Mouse (Mus musculus) heart, embryonic 12.5 days (tissue): Measurements from ENCODE around the gene Kif2c. TPM values are rescaled to one million over a fixed set of nuclear protein-coding genes. Genes with fewer than 3 reads are reported as not detected.

Experiments used
- ATAC-seq: fragments of 200-750 bp; cut with Nextera tagmentation; 2 replicates; pipeline ENCODE4 v1.8.0; 2017; ENCODE audit warnings: moderate TSS enrichment, moderate library complexity; ENCODE audit not compliant: insufficient number of reproducible peaks, low FRiP score
- H3K27ac ChIP-seq: fragments of 300-500 bp; sonication (generic); 2 replicates; pipeline ENCODE4 v1.5.1; 2016; ENCODE audit warnings: mild to moderate bottlenecking, moderate library complexity; ENCODE audit not compliant: poor library complexity, severe bottlenecking
- H3K27me3 ChIP-seq: fragments of 300-500 bp; sonication (generic); replicated peaks from 2 replicates; pipeline ENCODE4 v1.6.1; 2016; ENCODE audit warnings: mild to moderate bottlenecking, moderate library complexity
- H3K36me3 ChIP-seq: fragments of 300-500 bp; sonication (generic); 2 replicates; pipeline ENCODE4 v1.6.1; 2016; ENCODE audit warnings: mild to moderate bottlenecking, moderate library complexity
- H3K4me1 ChIP-seq: fragments of 300-500 bp; sonication (generic); replicated peaks from 2 replicates; pipeline ENCODE4 v1.6.1; 2016; ENCODE audit warnings: mild to moderate bottlenecking
- H3K4me2 ChIP-seq: fragments of 300-500 bp; sonication (generic); 2 replicates; pipeline ENCODE4 v1.6.1; 2016; ENCODE audit warnings: mild to moderate bottlenecking, moderate library complexity
- H3K4me3 ChIP-seq: fragments of 300-500 bp; sonication (generic); 2 replicates; pipeline ENCODE4 v1.5.1; 2016; ENCODE audit warnings: mild to moderate bottlenecking
- H3K9ac ChIP-seq: fragments of 300-500 bp; sonication (generic); 2 replicates; pipeline ENCODE4 v1.6.1; 2016; ENCODE audit warnings: mild to moderate bottlenecking, moderate library complexity
- H3K9me3 ChIP-seq: fragments of 300-500 bp; sonication (generic); replicated peaks from 2 replicates; pipeline ENCODE4 v1.6.1; 2016; ENCODE audit warnings: mild to moderate bottlenecking, moderate library complexity
- WGBS: fragments of 180-500 bp; shearing (Covaris S2); methylation state at CpG from one replicate; pipeline ENCODE4 v1.1.7; 2016; 5-methylcytosine and 5-hydroxymethylcytosine counted together
- microRNA-seq: library from miRNA; unstranded; fragments of <30 nt; microRNA quantifications from one replicate; pipeline ENCODE4, GENCODE M21; 2017
- polyA plus RNA-seq: library from polyadenylated mRNA; unstranded; fragments of >200 nt; fragmentation: Nextera tagmentation; extraction: Ambion mirVana; gene quantifications from 2 replicates; pipeline ENCODE4 v1.2.1, GENCODE M21; 2016

Gene Kif2c
- polyA plus RNA-seq, 1 experiment from 2014 or later = 53.4 TPM

DNA sequence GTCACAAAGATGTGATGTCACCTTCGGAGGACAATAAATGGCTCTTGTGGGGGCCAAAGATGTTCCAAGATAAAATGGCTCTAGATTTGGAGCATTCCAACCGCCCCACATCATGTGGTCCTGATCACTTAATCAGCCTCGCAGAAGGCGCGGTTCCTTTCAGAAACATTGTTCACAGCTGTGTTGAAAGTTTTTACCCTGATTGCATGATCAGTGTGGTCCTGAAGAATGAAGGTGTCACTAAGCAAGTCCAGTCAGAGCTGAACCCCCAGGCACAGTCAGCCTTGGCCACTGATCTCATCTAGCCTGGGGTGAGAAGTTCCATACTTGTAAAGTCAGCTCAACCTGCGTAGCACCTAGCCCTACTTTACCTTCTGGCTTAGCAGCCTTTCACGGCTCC lies 64.5 kb downstream of the Kif2c start:
- H3K9me3 ChIP-seq = no peaks in the 10 kb centered on the region
- H3K4me2 ChIP-seq = no peak overlapping the region
- no peak overlapping the region for H3K27ac ChIP-seq
- 92% methylated on average over 7 of the region's 7 CpGs for WGBS
- 0 out of 2 replicates have a peak, but pooled peaks cover 3% of the 10 kb centered on the region for H3K4me1 ChIP-seq
- H3K4me3 ChIP-seq = no peak overlapping the region
- H3K36me3 ChIP-seq = no peaks in the 10 kb centered on the region
- no peak for ATAC-seq
- no peak overlapping the region for H3K9ac ChIP-seq
- H3K27me3 ChIP-seq = no peaks in the 10 kb centered on the region

DNA sequence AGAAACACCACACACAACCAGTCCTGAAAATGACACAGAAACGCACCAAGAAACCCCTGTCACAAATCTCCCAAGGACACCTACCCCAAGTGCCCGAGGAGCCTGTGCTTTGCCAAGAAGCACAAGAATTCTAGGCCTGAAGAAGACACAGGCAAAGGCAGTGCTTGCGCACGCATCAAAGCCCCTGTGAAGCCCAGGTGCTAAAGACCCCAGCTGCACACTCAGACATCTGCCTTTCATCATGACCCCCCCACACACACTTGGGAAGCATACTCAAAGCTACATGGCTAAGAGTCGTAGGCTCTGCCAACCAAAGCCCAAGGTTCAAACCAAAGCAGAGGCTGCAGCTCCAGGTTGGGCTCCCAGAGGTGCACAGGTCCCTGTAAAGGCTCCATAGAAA lies 66.8 kb downstream of the Kif2c start:
- 79% methylated on average over 5 of the region's 5 CpGs for WGBS
- peaks cover 8% of the 10 kb centered on the region; the same call in 1 of the 2 replicates for H3K36me3 ChIP-seq
- H3K9me3 ChIP-seq = no peaks in the 10 kb centered on the region
- no peak overlapping the region for H3K9ac ChIP-seq
- H3K27me3 ChIP-seq = no peaks in the 10 kb centered on the region
- H3K27ac ChIP-seq = no peak overlapping the region
- no peak overlapping the region for H3K4me3 ChIP-seq
- no peak for ATAC-seq
- H3K4me2 ChIP-seq = no peak overlapping the region
- H3K4me1 ChIP-seq = 0 out of 2 replicates have a peak, but pooled peaks cover 3% of the 10 kb centered on the region

DNA sequence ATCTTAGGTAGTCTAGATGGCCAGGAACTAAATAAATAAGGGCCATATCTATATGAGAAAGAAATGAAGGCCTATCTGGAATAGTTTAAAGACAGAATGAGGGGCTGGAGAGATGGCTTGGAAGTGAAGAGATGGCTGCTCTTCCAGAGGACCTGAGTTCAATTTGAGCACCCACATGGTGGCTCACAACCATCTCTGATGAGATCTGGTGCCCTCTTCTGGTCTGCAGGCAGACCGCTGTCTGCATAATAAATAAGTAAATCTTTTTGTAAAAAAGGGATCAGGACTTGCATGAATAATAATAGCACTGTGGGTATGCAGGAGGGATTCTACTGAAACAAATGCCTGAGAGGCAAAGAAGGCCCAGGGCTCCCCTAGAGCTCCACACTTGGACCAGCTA lies 69.2 kb downstream of the Kif2c start:
- no peak overlapping the region for H3K9ac ChIP-seq
- no peaks in the 10 kb centered on the region for H3K4me1 ChIP-seq
- no peak overlapping the region for H3K4me2 ChIP-seq
- H3K36me3 ChIP-seq = peaks cover 8% of the 10 kb centered on the region; the same call in 1 of the 2 replicates
- no peak overlapping the region for H3K4me3 ChIP-seq
- H3K9me3 ChIP-seq = no peaks in the 10 kb centered on the region
- 85% methylated on average over 1 of the region's 1 CpGs for WGBS
- no peak overlapping the region for H3K27ac ChIP-seq
- no peak for ATAC-seq
- H3K27me3 ChIP-seq = no peaks in the 10 kb centered on the region

DNA sequence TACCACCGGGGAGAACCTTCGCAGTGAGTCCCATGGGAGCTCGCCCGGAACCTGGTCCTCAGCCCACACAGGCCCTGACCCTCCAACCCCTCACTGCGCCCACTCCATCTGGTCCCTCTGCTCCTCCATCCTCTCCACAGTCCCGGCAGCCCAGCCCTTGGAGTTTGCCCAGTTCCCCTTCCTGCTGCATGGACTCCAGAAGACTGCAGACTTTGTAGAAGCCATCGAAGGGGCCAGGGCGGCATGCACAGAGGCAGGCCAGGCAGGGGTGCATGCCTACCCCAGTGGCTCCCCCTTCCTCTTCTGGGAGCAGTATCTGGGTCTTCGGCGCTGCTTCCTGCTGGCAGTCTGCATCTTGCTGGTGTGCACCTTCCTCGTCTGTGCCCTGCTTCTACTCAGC lies 71.5 kb downstream of the Kif2c start:
- H3K4me2 ChIP-seq = no peak overlapping the region
- H3K9ac ChIP-seq = no peak overlapping the region
- WGBS = 85% methylated on average over 11 of the region's 11 CpGs
- no peak overlapping the region for H3K27ac ChIP-seq
- no peaks in the 10 kb centered on the region for H3K4me1 ChIP-seq
- no peak for ATAC-seq
- no peaks in the 10 kb centered on the region for H3K27me3 ChIP-seq
- H3K4me3 ChIP-seq = no peak overlapping the region
- peaks cover 8% of the 10 kb centered on the region; the same call in 1 of the 2 replicates for H3K36me3 ChIP-seq
- H3K9me3 ChIP-seq = no peaks in the 10 kb centered on the region

DNA sequence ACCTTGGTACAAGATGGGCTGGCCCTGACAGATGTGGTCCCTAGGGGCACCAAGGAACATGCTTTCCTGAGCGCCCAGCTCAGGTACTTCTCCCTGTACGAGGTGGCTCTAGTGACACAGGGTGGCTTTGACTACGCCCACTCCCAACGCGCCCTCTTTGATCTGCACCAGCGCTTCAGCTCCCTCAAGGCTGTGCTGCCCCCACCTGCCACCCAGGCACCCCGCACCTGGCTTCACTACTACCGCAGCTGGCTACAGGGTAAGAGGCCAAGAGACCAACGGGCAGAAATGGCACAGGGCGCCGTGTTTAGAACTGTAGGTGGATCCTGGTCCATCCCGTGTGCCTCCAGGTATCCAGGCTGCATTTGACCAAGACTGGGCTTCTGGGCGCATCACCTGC lies 72.2 kb downstream of the Kif2c start:
- WGBS = 88% methylated on average over 13 of the region's 13 CpGs
- no peak for ATAC-seq
- Histone ChIP-seq H3K4me2 (no peak overlapping the region), H3K27me3 (no peaks in the 10 kb centered on the region), H3K4me1 (no peaks in the 10 kb centered on the region), H3K9me3 (no peaks in the 10 kb centered on the region), H3K9ac (no peak overlapping the region), H3K4me3 (no peak overlapping the region), H3K27ac (no peak overlapping the region), H3K36me3 (peaks cover 8% of the 10 kb centered on the region; the same call in 1 of the 2 replicates)

Small RNAs within 50 kb of the gene (microRNA-seq; reads per million reads assigned to microRNA genes)
- not detected for gene Gm22398

Other genes starting within 250 kb of the Kif2c start
- 90.9 and 92.2 TPM in 2 replicates for gene Urod, start 188.2 kb downstream of the Kif2c start, polyA plus RNA-seq
- gene Hectd3, start 187.3 kb downstream of the Kif2c start, polyA plus RNA-seq = 6.8 and 8.0 TPM in 2 replicates
- gene Eif2b3, start 163.2 kb downstream of the Kif2c start, polyA plus RNA-seq = 25.2 and 29.2 TPM in 2 replicates
- gene Ptch2, start 86.6 kb downstream of the Kif2c start, polyA plus RNA-seq = 2.6 and 2.7 TPM in 2 replicates
- 3.3 and 3.5 TPM in 2 replicates for gene Btbd19, start 56.9 kb downstream of the Kif2c start, polyA plus RNA-seq
- not detected in 2 replicates for gene Tctex1d4, start 55.8 kb downstream of the Kif2c start, polyA plus RNA-seq
- gene Plk3, start 48.7 kb downstream of the Kif2c start, polyA plus RNA-seq = 2.6 TPM in 2 replicates
- gene Rps8, start 26.4 kb downstream of the Kif2c start, polyA plus RNA-seq = 612 and 621 TPM in 2 replicates
- 18.2 and 19.6 TPM in 2 replicates for gene Tmem53, start 69.3 kb upstream of the Kif2c start, polyA plus RNA-seq
- 0.37 and 0.70 TPM in 2 replicates for gene Armh1, start 69.5 kb upstream of the Kif2c start, polyA plus RNA-seq